Mouse (Mus musculus) lung, embryonic 15.5 days (tissue): ENCODE measurements at regions not wholly inside any gene's neighbourhood (a gene's known extent, or its start where the extent isn't known, plus 50 kb on each side); places are given as distances from the start of the nearest gene placed in this dataset.
"Not testable (repeated sequence)": the region's sequence is repeated elsewhere in the genome, so short reads cannot be mapped to it uniquely, and the experiment has no call there.

Experiments
- ATAC-seq: fragments of 200-750 bp; cut with Nextera tagmentation; 2 replicates; pipeline ENCODE4 v1.8.0; 2017; ENCODE audit warnings: moderate number of reproducible peaks, borderline replicate concordance; ENCODE audit not compliant: low FRiP score, low TSS enrichment; ENCODE audit errors: extremely low read depth
- H3K27ac ChIP-seq: fragments of 300-500 bp; sonication (generic); 2 replicates; pipeline ENCODE4 v1.5.1; 2015; ENCODE audit warnings: moderate library complexity, mild to moderate bottlenecking, inconsistent platforms
- H3K27me3 ChIP-seq: fragments of 300-500 bp; sonication (generic); 2 replicates; pipeline ENCODE4 v1.6.1; 2015; ENCODE audit warnings: inconsistent platforms
- H3K36me3 ChIP-seq: fragments of 300-500 bp; sonication (generic); 2 replicates; pipeline ENCODE4 v1.6.1; 2015; ENCODE audit warnings: inconsistent platforms
- H3K4me1 ChIP-seq: fragments of 300-500 bp; sonication (generic); 2 replicates; pipeline ENCODE4 v1.6.1; 2015; ENCODE audit warnings: inconsistent platforms
- H3K4me2 ChIP-seq: fragments of 300-500 bp; sonication (generic); 2 replicates; pipeline ENCODE4 v1.6.1; 2015; ENCODE audit warnings: inconsistent platforms, mild to moderate bottlenecking, moderate library complexity
- H3K4me3 ChIP-seq: fragments of 300-500 bp; sonication (generic); 2 replicates; pipeline ENCODE4 v1.5.1; 2015; ENCODE audit warnings: mild to moderate bottlenecking, inconsistent platforms
- H3K9ac ChIP-seq: fragments of 300-500 bp; sonication (generic); 2 replicates; pipeline ENCODE4 v1.6.1; 2015; ENCODE audit warnings: inconsistent platforms
- H3K9me3 ChIP-seq: fragments of 300-500 bp; sonication (generic); 2 replicates; pipeline ENCODE4 v1.6.1; 2016; ENCODE audit warnings: inconsistent platforms
- WGBS: fragments of 180-500 bp; shearing (Covaris S2); methylation state at CpG from one replicate; pipeline ENCODE4 v1.1.7; 2015; 5-methylcytosine and 5-hydroxymethylcytosine counted together

DNA sequence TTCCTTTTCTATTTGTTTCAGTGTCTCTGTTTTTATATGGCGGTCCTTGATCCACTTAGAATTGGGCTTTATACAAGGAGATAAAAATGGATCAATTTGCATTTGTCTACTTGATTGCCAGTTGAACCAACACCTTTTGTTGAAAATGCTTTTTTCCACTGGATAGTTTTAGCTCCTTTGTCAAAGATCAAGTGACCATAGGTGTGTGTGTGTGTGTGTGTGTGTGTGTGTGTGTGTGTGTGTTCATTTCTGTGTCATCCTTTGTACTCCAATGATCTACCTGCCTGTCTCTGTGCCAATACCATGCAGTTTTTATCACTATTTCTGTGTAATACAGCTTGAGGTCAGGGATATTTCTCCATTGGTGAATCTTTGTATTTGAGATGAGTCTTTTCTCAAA, 158.7 kb upstream of the Cenpw start:
- 94% methylated on average over 1 of the region's 1 CpGs for WGBS
- H3K4me3 ChIP-seq: no peak overlapping the region

DNA sequence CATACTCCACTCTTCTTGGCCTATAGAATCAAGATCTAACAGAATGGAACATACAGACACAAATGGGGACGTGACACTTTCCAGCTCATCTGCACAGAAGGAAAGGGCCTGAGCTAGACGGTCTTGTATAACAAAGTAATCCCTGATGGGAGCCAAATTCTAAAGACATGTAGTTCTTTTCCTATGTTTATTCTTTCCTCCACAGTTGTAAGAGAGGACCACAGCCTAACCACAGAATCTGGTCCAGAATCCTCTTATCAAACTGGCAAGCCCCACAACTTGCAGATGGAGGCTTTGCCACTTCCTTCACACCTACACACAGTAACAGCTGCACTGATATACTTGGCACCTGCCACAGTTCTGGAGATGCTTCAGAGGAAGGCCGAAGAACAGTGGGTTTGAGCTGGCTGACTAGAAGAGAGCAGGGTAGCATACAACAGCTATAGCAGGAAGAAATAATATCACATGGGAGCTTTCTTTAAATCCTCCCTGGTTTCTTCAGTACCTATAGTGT, 142.7 kb upstream of the Cenpw start:
- no peak for ATAC-seq
- Histone ChIP-seq H3K9me3 (no peaks in the 10 kb centered on the region), H3K36me3 (no peaks in the 10 kb centered on the region), H3K27ac (no peak overlapping the region), H3K27me3 (no peaks in the 10 kb centered on the region), H3K4me2 (no peak overlapping the region), H3K4me1 (no peaks in the 10 kb centered on the region), H3K4me3 (no peak overlapping the region), H3K9ac (no peak overlapping the region)
- WGBS: 70% methylated on average over 3 of the region's 3 CpGs

More for the DNA sequence above, 158.7 kb upstream of the Cenpw start:
- H3K27me3 ChIP-seq: no peaks in the 10 kb centered on the region
- H3K36me3 ChIP-seq: no peaks in the 10 kb centered on the region
- no peak overlapping the region for H3K4me2 ChIP-seq
- H3K9ac ChIP-seq: no peak overlapping the region
- no peak overlapping the region for H3K27ac ChIP-seq
- no peaks in the 10 kb centered on the region for H3K4me1 ChIP-seq
- no peak for ATAC-seq
- no peaks in the 10 kb centered on the region for H3K9me3 ChIP-seq

DNA sequence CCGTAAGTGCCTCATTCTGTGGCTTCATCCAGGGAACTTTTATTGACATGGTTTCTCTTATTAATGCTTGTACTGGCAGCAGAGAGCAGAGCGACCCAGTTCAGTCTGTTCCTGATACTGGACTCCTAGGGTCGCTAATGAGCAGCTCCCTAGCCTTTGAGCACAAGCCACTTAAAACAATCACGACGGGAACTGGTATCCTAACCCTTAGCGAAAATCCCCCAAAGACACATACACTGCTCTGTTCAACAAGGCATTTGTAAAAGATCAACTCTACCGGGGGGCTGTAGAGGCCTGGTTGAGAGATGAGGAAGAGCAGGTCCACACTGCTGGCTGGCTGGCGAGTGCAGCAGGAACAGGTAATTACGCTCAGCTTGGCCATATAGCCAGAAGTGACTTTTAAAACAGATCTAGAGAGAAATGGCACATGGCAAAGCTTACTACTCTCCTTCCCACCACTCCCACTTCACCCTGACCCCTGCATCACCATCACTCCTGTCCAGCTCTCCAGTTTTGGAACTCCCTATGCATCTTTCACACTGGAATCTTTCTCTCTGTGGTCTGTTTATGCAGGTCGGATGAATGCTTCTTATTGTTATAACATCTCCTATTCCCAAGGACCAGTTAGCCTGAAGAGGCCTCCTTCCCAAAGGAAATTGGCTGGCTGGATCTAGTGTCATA, 128.1 kb upstream of the Cenpw start:
- Histone ChIP-seq H3K4me3 (no peak overlapping the region), H3K9ac (no peak overlapping the region), H3K4me1 (no peaks in the 10 kb centered on the region), H3K9me3 (no peaks in the 10 kb centered on the region), H3K4me2 (no peak overlapping the region), H3K36me3 (no peaks in the 10 kb centered on the region), H3K27ac (no peak overlapping the region), H3K27me3 (no peaks in the 10 kb centered on the region)
- WGBS: 33% methylated on average over 10 of the region's 10 CpGs
- ATAC-seq: no peak

DNA sequence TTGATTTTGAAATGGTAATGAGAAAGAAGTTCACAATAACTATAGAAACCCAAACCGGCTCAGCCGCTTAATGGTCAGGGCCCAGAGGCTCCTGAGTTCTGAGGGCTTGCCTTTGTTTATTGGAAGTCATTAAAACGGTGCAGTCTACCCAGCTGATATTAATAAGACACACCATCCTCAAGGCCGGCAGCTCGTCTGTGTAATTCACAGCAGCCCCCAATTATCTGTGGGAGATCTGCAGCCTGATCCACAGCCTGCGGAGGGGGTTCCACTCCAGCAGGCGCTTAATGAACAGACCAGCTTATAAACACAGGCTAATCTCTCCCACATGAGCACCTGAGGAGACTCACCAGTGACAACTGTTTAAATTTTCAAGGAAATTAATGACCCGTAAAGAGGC, 127.5 kb upstream of the Cenpw start:
- Histone ChIP-seq H3K27ac (no peak overlapping the region), H3K4me1 (no peaks in the 10 kb centered on the region), H3K4me2 (no peak overlapping the region), H3K9ac (no peak overlapping the region), H3K36me3 (no peaks in the 10 kb centered on the region), H3K4me3 (no peak overlapping the region), H3K9me3 (no peaks in the 10 kb centered on the region), H3K27me3 (no peaks in the 10 kb centered on the region)
- ATAC-seq: no peak
- 29% methylated on average over 8 of the region's 8 CpGs for WGBS

DNA sequence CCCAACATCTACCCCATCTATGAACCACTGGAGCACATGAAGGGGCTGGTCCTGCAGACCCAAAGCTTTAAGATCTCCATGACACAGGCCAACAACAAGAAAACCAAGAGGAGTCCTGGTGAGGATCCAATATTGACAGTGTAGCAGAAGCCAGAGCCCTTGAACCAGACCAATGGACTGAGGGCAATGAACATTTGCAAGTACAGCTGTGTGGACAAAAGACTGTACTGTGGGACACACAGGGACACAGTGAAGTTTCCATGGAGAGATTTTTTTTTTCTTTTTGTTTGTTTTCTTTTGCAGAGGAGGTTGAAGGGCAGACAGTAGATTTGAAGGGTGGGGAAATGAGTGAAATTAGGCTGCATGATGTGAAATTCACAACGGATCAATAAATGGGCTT, 126.5 kb upstream of the Cenpw start:
- WGBS: 26% methylated on average over 1 of the region's 1 CpGs

DNA sequence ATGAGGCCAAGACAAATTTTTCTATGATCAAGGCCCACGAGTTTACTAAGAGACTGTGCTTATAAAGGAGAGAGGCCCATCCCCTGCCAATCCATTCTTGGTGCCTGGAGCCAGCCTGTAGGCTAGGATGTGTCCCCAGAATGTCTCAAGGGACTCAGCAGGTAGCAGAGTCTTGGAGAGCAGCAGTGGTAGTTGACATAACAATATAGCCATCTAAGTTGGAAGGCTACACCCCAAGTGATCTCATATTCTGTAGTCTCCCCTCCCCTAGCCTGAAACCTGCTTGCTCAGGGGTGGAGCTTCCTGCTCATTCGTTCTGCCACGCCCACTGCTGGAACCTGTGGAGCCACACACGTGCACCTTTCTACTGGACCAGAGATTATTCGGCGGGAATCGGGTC, 95.5 kb upstream of the Cenpw start:
- H3K27ac ChIP-seq, H3K4me1 ChIP-seq, H3K4me2 ChIP-seq, H3K9me3 ChIP-seq, H3K27me3 ChIP-seq, H3K9ac ChIP-seq, H3K36me3 ChIP-seq, H3K4me3 ChIP-seq, ATAC-seq: not testable (repeated sequence)
- 75% methylated on average over 2 of the region's 7 CpGs for WGBS

More for the DNA sequence above, 126.5 kb upstream of the Cenpw start:
- H3K9ac ChIP-seq: no peak overlapping the region
- no peaks in the 10 kb centered on the region for H3K27me3 ChIP-seq
- H3K9me3 ChIP-seq: no peaks in the 10 kb centered on the region
- H3K4me3 ChIP-seq: no peak overlapping the region
- no peaks in the 10 kb centered on the region for H3K4me1 ChIP-seq
- H3K4me2 ChIP-seq: no peak overlapping the region
- H3K36me3 ChIP-seq: no peaks in the 10 kb centered on the region
- no peak for ATAC-seq
- no peak overlapping the region for H3K27ac ChIP-seq

DNA sequence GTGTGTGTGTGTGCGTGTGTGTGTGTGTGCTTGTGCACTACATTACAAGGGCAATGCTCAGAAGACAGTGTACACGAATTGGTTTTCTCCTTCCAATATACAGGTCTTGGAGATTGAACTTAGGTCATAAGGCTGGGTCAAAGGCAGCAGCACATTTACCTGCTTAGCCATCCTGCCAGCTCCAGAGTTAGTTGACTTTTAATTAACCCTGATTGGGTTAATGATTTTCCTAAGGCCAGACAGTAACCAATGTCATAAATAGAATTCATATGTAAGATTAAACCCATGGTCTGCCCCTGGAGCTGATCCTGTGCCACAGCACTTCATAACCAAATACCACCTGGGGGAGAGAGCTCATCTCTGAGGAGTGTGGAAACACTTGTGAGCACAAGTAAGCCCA, 81.3 kb upstream of the Cenpw start:
- Histone ChIP-seq H3K4me3 (no peak overlapping the region), H3K36me3 (no peaks in the 10 kb centered on the region), H3K4me2 (no peak overlapping the region), H3K9me3 (no peaks in the 10 kb centered on the region), H3K9ac (no peak overlapping the region), H3K27ac (no peak overlapping the region), H3K27me3 (no peaks in the 10 kb centered on the region), H3K4me1 (no peaks in the 10 kb centered on the region)
- ATAC-seq: no peak
- WGBS: 70% methylated on average over 2 of the region's 2 CpGs

DNA sequence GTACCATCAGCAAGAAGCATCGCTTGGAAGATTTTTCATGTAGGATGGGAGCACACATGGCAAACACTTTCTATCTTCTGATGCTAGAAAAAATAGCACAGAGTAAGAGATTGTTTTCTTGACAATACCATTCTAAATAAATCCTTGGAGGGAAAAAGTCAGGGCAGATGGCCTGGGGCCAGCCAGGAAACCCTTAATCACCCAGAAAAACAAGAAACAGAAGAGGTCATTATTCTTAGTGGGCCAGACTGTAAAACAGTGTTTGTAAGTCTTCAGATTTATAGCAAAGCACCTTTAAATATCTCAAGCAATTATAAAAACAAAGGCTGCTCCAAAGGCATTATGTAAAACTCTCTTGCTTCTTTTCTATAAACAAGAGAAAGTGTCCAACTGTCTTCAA, 80.1 kb upstream of the Cenpw start:
- no peaks in the 10 kb centered on the region for H3K9me3 ChIP-seq
- no peaks in the 10 kb centered on the region for H3K36me3 ChIP-seq
- H3K27ac ChIP-seq: no peak overlapping the region
- no peak overlapping the region for H3K4me2 ChIP-seq
- no peak overlapping the region for H3K9ac ChIP-seq
- no peaks in the 10 kb centered on the region for H3K4me1 ChIP-seq
- WGBS: 80% methylated on average over 1 of the region's 1 CpGs
- H3K4me3 ChIP-seq: no peak overlapping the region
- no peak for ATAC-seq
- no peaks in the 10 kb centered on the region for H3K27me3 ChIP-seq

DNA sequence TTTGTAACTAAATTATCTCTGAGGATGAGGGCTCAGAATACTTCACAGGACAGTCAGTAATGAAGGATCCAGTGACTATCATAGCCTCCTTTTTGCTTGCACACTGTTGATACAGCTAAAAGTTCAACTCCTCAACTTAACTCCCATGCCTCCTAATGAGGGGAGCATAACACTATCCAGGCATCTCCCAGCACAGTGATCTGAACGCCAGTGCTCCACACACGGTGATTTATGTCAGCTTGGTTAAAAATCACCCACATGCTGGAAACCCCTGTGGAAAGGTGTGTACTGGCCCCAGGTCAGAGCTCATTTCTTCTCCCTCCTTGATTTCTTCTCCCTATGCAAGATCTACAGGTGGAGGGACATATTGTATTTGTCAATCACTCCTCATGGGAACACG, 79.6 kb upstream of the Cenpw start:
- Histone ChIP-seq H3K4me3 (no peak overlapping the region), H3K27ac (no peak overlapping the region), H3K9ac (no peak overlapping the region), H3K27me3 (no peaks in the 10 kb centered on the region), H3K4me2 (no peak overlapping the region), H3K36me3 (no peaks in the 10 kb centered on the region), H3K9me3 (no peaks in the 10 kb centered on the region), H3K4me1 (no peaks in the 10 kb centered on the region)
- 51% methylated on average over 3 of the region's 3 CpGs for WGBS
- ATAC-seq: no peak

DNA sequence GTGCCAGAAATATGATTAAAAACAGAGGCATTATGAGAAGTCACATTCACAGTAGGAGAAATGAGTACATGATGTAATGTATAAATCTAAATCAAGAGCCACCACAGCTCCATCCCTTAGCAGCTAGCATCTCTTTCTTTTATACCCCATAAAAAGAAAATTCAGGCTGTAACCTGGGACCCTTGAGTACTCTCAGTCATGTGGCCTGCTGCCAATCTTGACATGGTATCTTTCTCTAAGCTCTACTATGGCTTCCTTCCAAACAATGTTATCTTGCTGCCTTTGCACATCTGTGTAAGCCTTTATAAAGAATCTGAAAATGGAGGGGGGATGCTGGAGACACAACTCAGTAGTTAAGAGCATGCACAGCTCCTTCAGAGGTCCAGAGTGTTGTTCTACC, 78.6 kb upstream of the Cenpw start:
- Histone ChIP-seq H3K36me3 (no peaks in the 10 kb centered on the region), H3K9ac (no peak overlapping the region), H3K27me3 (no peaks in the 10 kb centered on the region), H3K4me1 (no peaks in the 10 kb centered on the region), H3K4me2 (no peak overlapping the region), H3K4me3 (no peak overlapping the region), H3K9me3 (no peaks in the 10 kb centered on the region), H3K27ac (no peak overlapping the region)
- no peak; the same call in 1 of the 2 replicates for ATAC-seq

DNA sequence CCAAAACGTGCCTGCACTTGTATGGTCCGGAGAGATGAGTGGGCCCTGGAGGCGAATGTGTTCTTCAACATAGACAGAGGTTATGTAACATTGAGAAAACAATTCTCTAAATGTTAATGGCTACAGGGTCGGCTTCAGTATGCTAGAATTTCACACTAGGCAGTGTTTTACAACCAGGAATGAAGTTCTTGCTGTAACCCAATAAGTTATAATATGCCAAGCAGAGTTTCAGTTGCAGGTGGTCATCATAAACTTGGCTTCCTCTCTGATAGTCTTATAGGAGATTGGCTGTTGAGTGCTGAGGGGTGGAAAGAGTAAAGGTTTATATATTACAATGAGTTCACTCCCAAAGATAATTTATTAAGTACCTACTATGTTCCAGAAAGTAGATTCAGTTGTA, 64.8 kb upstream of the Cenpw start:
- Histone ChIP-seq H3K9me3 (no peaks in the 10 kb centered on the region), H3K9ac (no peak overlapping the region), H3K27me3 (no peaks in the 10 kb centered on the region), H3K27ac (no peak overlapping the region), H3K36me3 (no peaks in the 10 kb centered on the region), H3K4me3 (no peak overlapping the region), H3K4me2 (no peak overlapping the region), H3K4me1 (no peaks in the 10 kb centered on the region)
- WGBS: 80% methylated on average over 4 of the region's 4 CpGs
- ATAC-seq: no peak

DNA sequence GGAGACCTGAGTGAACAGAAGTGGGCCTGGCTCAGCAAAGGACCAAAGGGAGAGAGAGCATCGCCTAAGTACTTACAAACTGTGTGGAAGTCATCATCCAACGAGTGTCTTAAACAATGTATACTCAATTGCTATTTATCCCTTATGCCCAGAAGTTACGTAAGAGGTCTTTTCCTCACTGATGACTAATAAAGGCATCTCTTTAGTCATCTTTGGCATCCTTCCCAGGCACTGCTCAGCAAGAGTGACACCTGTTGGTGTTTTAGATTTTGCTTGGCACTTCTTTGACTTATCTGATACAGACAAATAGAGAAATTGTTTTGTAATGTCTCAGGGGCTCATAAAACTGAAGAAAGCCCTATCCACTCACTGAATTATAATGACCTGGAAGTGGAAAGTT, 59.4 kb upstream of the Cenpw start:
- no peaks in the 10 kb centered on the region for H3K9me3 ChIP-seq
- H3K27ac ChIP-seq: no peak overlapping the region
- 47% methylated on average over 3 of the region's 3 CpGs for WGBS
- H3K4me2 ChIP-seq: no peak overlapping the region
- no peak for ATAC-seq
- no peaks in the 10 kb centered on the region for H3K27me3 ChIP-seq
- no peak overlapping the region for H3K9ac ChIP-seq
- no peak overlapping the region for H3K4me3 ChIP-seq
- no peaks in the 10 kb centered on the region for H3K36me3 ChIP-seq
- no peaks in the 10 kb centered on the region for H3K4me1 ChIP-seq

DNA sequence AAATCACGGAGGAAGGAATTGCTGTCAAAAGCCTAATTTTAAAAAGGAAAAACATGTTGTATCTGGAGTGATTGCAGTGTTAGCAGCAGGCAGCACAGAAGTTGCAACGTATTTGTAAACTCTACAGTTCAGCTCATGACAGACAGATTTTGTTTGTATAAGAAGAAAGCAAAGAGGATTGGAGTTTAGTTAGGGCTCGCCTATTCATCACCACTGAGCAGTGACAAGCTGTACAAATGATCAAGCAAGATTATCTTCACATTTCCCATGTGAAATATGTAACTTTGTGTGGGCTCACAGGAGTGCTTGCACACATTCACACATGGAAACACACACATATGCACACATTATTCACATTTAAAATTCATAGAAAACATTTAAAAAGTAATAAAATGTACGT, 57.5 kb upstream of the Cenpw start:
- Histone ChIP-seq H3K27me3 (no peaks in the 10 kb centered on the region), H3K9me3 (no peaks in the 10 kb centered on the region), H3K4me2 (no peak overlapping the region), H3K36me3 (no peaks in the 10 kb centered on the region), H3K4me1 (no peaks in the 10 kb centered on the region), H3K27ac (no peak overlapping the region), H3K4me3 (no peak overlapping the region), H3K9ac (no peak overlapping the region)
- WGBS: 55% methylated on average over 4 of the region's 4 CpGs
- no peak for ATAC-seq
